Mouse (Mus musculus): ENCODE measurements at regions not wholly inside any gene's neighbourhood (a gene's known extent, or its start where the extent isn't known, plus 50 kb on each side); places are given as distances from the start of the nearest gene placed in this dataset.

DNA sequence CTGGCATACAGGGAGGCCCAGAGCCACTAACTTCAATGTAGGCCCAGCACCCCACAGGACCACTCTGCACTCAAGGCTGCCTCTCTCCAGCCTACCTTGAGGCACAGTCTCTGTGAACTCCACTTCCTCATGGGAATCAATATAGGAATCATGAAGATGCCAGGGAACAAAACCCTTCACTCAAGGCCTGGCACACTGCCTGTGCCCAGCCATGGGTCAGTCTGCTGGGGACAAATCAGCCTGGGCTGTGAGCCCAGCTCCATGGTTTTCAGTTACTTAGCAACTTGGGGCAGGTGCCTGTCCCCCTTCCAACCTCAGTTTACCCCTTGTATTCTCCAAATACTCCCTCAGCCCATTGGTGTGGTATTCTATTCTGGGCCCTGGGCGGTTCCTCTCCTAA, 119.6 kb downstream of the Cryba4 start:
- no peak for TF ChIP-seq POLR2A (IDR thresholded peaks at IDR 0.05; ENCODE audit: low read depth, low read length)
- no peak for TF ChIP-seq CTCF (conservative IDR thresholded peaks at IDR 0.05; ENCODE audit: insufficient read depth, insufficient read length, low read depth, low read length)

All from kidney, adult 2 months (tissue).